Mouse (Mus musculus): ENCODE results near the gene Tbc1d22a. TPM values are rescaled to one million over a fixed set of nuclear protein-coding genes. Genes with fewer than 3 reads are reported as not detected.

Tbc1d22a gene
- total RNA-seq, 2 experiments from 2014 or later, result 33.5 to 34.5 TPM

GRCm38 (mm10) chr15:86231170-86231569 lies 16.9 kb downstream of the Tbc1d22a start:
- no peak for DNase-seq (ENCODE audit: extremely low spot score in 1 of 2, low spot score in 1 of 2)

GRCm38 (mm10) chr15:86231831-86232512 lies 17.7 kb downstream of the Tbc1d22a start:
- DNase-seq (ENCODE audit: extremely low spot score in 1 of 2, low spot score in 1 of 2), result no peak

- DNase-seq (ENCODE audit: extremely low spot score in 1 of 2, low spot score in 1 of 2), result no peak
These were observed 19.7 kb downstream of the Tbc1d22a start for GRCm38 (mm10) chr15:86234001-86234400.

GRCm38 (mm10) chr15:86234517-86235441 lies 20.5 kb downstream of the Tbc1d22a start:
- no peak for DNase-seq (ENCODE audit: extremely low spot score in 1 of 2, low spot score in 1 of 2)

GRCm38 (mm10) chr15:86236252-86236651 lies 22.0 kb downstream of the Tbc1d22a start:
- DNase-seq (ENCODE audit: extremely low spot score in 1 of 2, low spot score in 1 of 2), result peak in 1 of 2 experiments; percentile 79

GRCm38 (mm10) chr15:86238076-86238475 lies 23.8 kb downstream of the Tbc1d22a start:
- no peak for DNase-seq (ENCODE audit: extremely low spot score in 1 of 2, low spot score in 1 of 2)

- DNase-seq (ENCODE audit: extremely low spot score in 1 of 2, low spot score in 1 of 2), result no peak
These were observed 24.8 kb downstream of the Tbc1d22a start for GRCm38 (mm10) chr15:86239068-86239467.

- peak in 1 of 2 experiments; percentile 71 for DNase-seq (ENCODE audit: extremely low spot score in 1 of 2, low spot score in 1 of 2)
These were observed 25.5 kb downstream of the Tbc1d22a start for GRCm38 (mm10) chr15:86239801-86240200.

GRCm38 (mm10) chr15:86243708-86244107 lies 29.4 kb downstream of the Tbc1d22a start:
- peak in 1 of 2 experiments; percentile 81 for DNase-seq (ENCODE audit: extremely low spot score in 1 of 2, low spot score in 1 of 2)

GRCm38 (mm10) chr15:86244380-86244779 lies 30.1 kb downstream of the Tbc1d22a start:
- DNase-seq (ENCODE audit: extremely low spot score in 1 of 2, low spot score in 1 of 2), result no peak

GRCm38 (mm10) chr15:86250269-86250668 lies 36.0 kb downstream of the Tbc1d22a start:
- DNase-seq (ENCODE audit: extremely low spot score in 1 of 2, low spot score in 1 of 2), result peak; percentile 48 to 61

- no peak for DNase-seq (ENCODE audit: extremely low spot score in 1 of 2, low spot score in 1 of 2)
These were observed 37.9 kb downstream of the Tbc1d22a start for GRCm38 (mm10) chr15:86252130-86252529.

- no peak for DNase-seq (ENCODE audit: extremely low spot score in 1 of 2, low spot score in 1 of 2)
These were observed 38.4 kb downstream of the Tbc1d22a start for GRCm38 (mm10) chr15:86252684-86253083.

GRCm38 (mm10) chr15:86253411-86253810 lies 39.2 kb downstream of the Tbc1d22a start:
- DNase-seq (ENCODE audit: extremely low spot score in 1 of 2, low spot score in 1 of 2), result no peak

- no peak for DNase-seq (ENCODE audit: extremely low spot score in 1 of 2, low spot score in 1 of 2)
These were observed 41.9 kb downstream of the Tbc1d22a start for GRCm38 (mm10) chr15:86256201-86256600.

- DNase-seq (ENCODE audit: extremely low spot score in 1 of 2, low spot score in 1 of 2), result no peak
These were observed 42.5 kb downstream of the Tbc1d22a start for GRCm38 (mm10) chr15:86256728-86257179.

- DNase-seq (ENCODE audit: extremely low spot score in 1 of 2, low spot score in 1 of 2), result no peak
These were observed 43.8 kb downstream of the Tbc1d22a start for GRCm38 (mm10) chr15:86257916-86258685.

- DNase-seq (ENCODE audit: extremely low spot score in 1 of 2, low spot score in 1 of 2), result no peak
These were observed 45.0 kb downstream of the Tbc1d22a start for GRCm38 (mm10) chr15:86259233-86259632.

GRCm38 (mm10) chr15:86260111-86260510 lies 45.9 kb downstream of the Tbc1d22a start:
- no peak for DNase-seq (ENCODE audit: extremely low spot score in 1 of 2, low spot score in 1 of 2)

GRCm38 (mm10) chr15:86264389-86264788 lies 50.1 kb downstream of the Tbc1d22a start:
- no peak for DNase-seq (ENCODE audit: extremely low spot score in 1 of 2, low spot score in 1 of 2)

- DNase-seq (ENCODE audit: extremely low spot score in 1 of 2, low spot score in 1 of 2), result no peak
These were observed 50.5 kb downstream of the Tbc1d22a start for GRCm38 (mm10) chr15:86264803-86265202.

Measured in layer of hippocampus, postnatal 25 days (tissue).